Mouse (Mus musculus) liver, postnatal 0 days (tissue): ENCODE measurements around the gene Gipc2.

Experiments used
- CTCF ChIP-seq: sonication (generic); IDR thresholded peaks from 2 replicates; pipeline ENCODE4 v1.5.1; 2016; ENCODE audit warnings: antibody characterized with exemption, low read depth
- EP300 ChIP-seq: IDR thresholded peaks from 2 replicates; pipeline ENCODE4 v1.6.1; 2016; ENCODE audit warnings: antibody characterized with exemption, low read depth, mild to moderate bottlenecking

GRCm38 (mm10) chr3:152130963-152131362 lies 35.1 kb downstream of the Gipc2 start:
- TF ChIP-seq CTCF (no peak), EP300 (no peak)
